Mouse (Mus musculus) Patski (cell line): ENCODE results near the gene Ccdc93. TPM values are rescaled to one million over a fixed set of nuclear protein-coding genes. Genes with fewer than 3 reads are reported as not detected.

Experiments used
- ATAC-seq: fragments of 100-300 bp; one replicate; pipeline ENCODE4 v1.8.0; 2021
- CTCF ChIA-PET: fragments of 350-600 bp; sonication (Branson Sonifier 250); formaldehyde crosslinking; loops from one replicate; lab custom pipeline; 2022; ENCODE audit warnings: inconsistent platforms; lab: Charles Lee
- POLR2A ChIA-PET: fragments of 350-600 bp; sonication (Branson Sonifier 250); formaldehyde crosslinking; loops from one replicate; lab custom pipeline; 2022; ENCODE audit warnings: antibody characterized with exemption, inconsistent platforms; lab: Charles Lee
- DNase-seq: peaks from one replicate; pipeline ENCODE4 v3.0.0-alpha.2; 2011; ENCODE audit warnings: low read depth, low spot score
- H3K27me3 ChIP-seq: fragments of 371-371 bp; one replicate; pipeline ENCODE4 v1.5.1; 2021
- CTCF ChIP-seq: fragments of 100-300 bp; IDR thresholded peaks from one replicate; pipeline ENCODE4 v1.5.1; 2021
- in situ Hi-C: fragments of 300-500 bp; cut with MboI; formaldehyde crosslinking; loops from 3 replicates; pipeline ENCODE4 v1.11.1; 2018; ENCODE audit warnings: low pct_unique_long_range_greater_than_20kb, mixed read lengths
- polyA plus RNA-seq: library from polyadenylated mRNA; unstranded; gene quantifications from one replicate; pipeline ENCODE4 v1.2.3, GENCODE M21; 2021

The Ccdc93 gene
- polyA plus RNA-seq, 1 experiment from 2014 or later: 22.0 TPM

- DNase-seq (no peak), ATAC-seq (no peak)
- no peak for TF ChIP-seq CTCF
- H3K27me3 ChIP-seq: peaks cover 16% of the 10 kb centered on the region
- POLR2A ChIA-PET: no interaction called here
- CTCF ChIA-PET: interaction anchor here (0.7 kb wide), 2 partner anchors 16 to 29 kb away, joined by 3 read pairs; no protein-coding TSS in a partner anchor
- in situ Hi-C loops: no loop called here
Observed at GRCm38 (mm10) chr1:121531439-121531838, 100.6 kb downstream of the Ccdc93 start.

- DNase-seq (no peak), ATAC-seq (no peak)
- TF ChIP-seq CTCF: no peak
- CTCF ChIA-PET: interaction anchor here (0.9 to 1.3 kb wide), 2 partner anchors 10 to 14 kb away, joined by 3 read pairs; no protein-coding TSS in a partner anchor
- peaks cover 24% of the 10 kb centered on the region for H3K27me3 ChIP-seq
- in situ Hi-C loops: no loop called here
- POLR2A ChIA-PET: no interaction called here
Observed at GRCm38 (mm10) chr1:121540361-121540760, 109.5 kb downstream of the Ccdc93 start.

- ATAC-seq: no peak
- no peak for DNase-seq
- CTCF ChIA-PET: interaction anchor here (0.9 to 2.1 kb wide), 4 partner anchors 9 to 106 kb away, joined by 3 to 4 read pairs (median 4); no protein-coding TSS in a partner anchor
- no peak for TF ChIP-seq CTCF
- POLR2A ChIA-PET: no interaction called here
- H3K27me3 ChIP-seq: peaks cover 26% of the 10 kb centered on the region
- in situ Hi-C loops: loop anchor here (5.0 kb wide), 1 partner anchor 105 kb away; no protein-coding TSS in a partner anchor
Observed at GRCm38 (mm10) chr1:121546844-121547243, 116.0 kb downstream of the Ccdc93 start.

GRCm38 (mm10) chr1:121548667-121549066 lies 117.8 kb downstream of the Ccdc93 start:
- ChIA-PET POLR2A (no interaction called here), CTCF (interaction anchor here (1.1 to 2.0 kb wide), 5 partner anchors 11 to 113 kb away, joined by 3 to 6 read pairs (median 4); no protein-coding TSS in a partner anchor)
- peaks cover 19% of the 10 kb centered on the region for H3K27me3 ChIP-seq
- no peak for TF ChIP-seq CTCF
- no peak for DNase-seq
- in situ Hi-C loops: loop anchor here (5.0 kb wide), 1 partner anchor 106 kb away; no protein-coding TSS in a partner anchor
- no peak for ATAC-seq

- in situ Hi-C loops: loop anchor here (5.0 kb wide), 1 partner anchor 107 kb away; no protein-coding TSS in a partner anchor
- ChIA-PET CTCF (interaction anchor here (0.7 to 2.0 kb wide), 9 partner anchors 8 to 114 kb away, joined by 3 to 6 read pairs (median 4); no protein-coding TSS in a partner anchor), POLR2A (no interaction called here)
- ATAC-seq (no peak), DNase-seq (no peak)
- peaks cover 13% of the 10 kb centered on the region for H3K27me3 ChIP-seq
- TF ChIP-seq CTCF: no peak
Observed at GRCm38 (mm10) chr1:121549456-121549855, 118.6 kb downstream of the Ccdc93 start.

GRCm38 (mm10) chr1:121550801-121551456 lies 120.1 kb downstream of the Ccdc93 start:
- in situ Hi-C loops: no loop called here
- DNase-seq (no peak), ATAC-seq (no peak)
- CTCF ChIA-PET: interaction anchor here (1.4 to 1.7 kb wide), 2 partner anchors 11 to 58 kb away, joined by 3 to 5 read pairs; no protein-coding TSS in a partner anchor
- no peak for TF ChIP-seq CTCF
- POLR2A ChIA-PET: no interaction called here
- peaks cover 4% of the 10 kb centered on the region for H3K27me3 ChIP-seq

- TF ChIP-seq CTCF: no peak
- DNase-seq: no peak
- in situ Hi-C loops: no loop called here
- POLR2A ChIA-PET: no interaction called here
- no peaks in the 10 kb centered on the region for H3K27me3 ChIP-seq
- CTCF ChIA-PET: interaction anchor here (1.4 kb wide), 1 partner anchor 11 kb away, joined by 3 read pairs; no protein-coding TSS in a partner anchor
- no peak for ATAC-seq
Observed at GRCm38 (mm10) chr1:121551457-121551835, 120.6 kb downstream of the Ccdc93 start.

Other genes starting within 250 kb of the Ccdc93 start
- gene Insig2, start 98.5 kb upstream of the Ccdc93 start, polyA plus RNA-seq: 94.8 TPM
- not detected for gene Htr5b, start 97.4 kb downstream of the Ccdc93 start, polyA plus RNA-seq
- 62.7 TPM for gene Ddx18, start 136.9 kb downstream of the Ccdc93 start, polyA plus RNA-seq